Mouse (Mus musculus) CH12.LX (cell line): Measurements from ENCODE around the gene Gipr. TPM values are rescaled to one million over a fixed set of nuclear protein-coding genes. Genes with fewer than 3 reads are reported as not detected.

Experiments used
- DNase-seq: peaks from one replicate; pipeline ENCODE4 v3.0.0-alpha.2; 2013; ENCODE audit errors: extremely low read depth
- H3K27ac ChIP-seq: 2 replicates; pipeline ENCODE4 v1.5.1; 2012; ENCODE audit warnings: low read depth, mild to moderate bottlenecking, control low read depth, moderate library complexity; ENCODE audit not compliant: insufficient read depth
- H3K27me3 ChIP-seq: replicated peaks from 2 replicates; pipeline ENCODE3; 2012; ENCODE audit warnings: inconsistent platforms
- H3K36me3 ChIP-seq, 2 experiments: replicated peaks in 1 of 2; 2 replicates each; pipeline versions ENCODE3 to v1.6.1; 2012; ENCODE audit warnings: inconsistent platforms in 1 of 2, low read length in 1 of 2, mild to moderate bottlenecking in 1 of 2, mixed read lengths in 1 of 2, moderate library complexity in 1 of 2; ENCODE audit not compliant: control insufficient read depth in 1 of 2, insufficient read depth in 1 of 2
- H3K4me1 ChIP-seq, 2 experiments: 2 replicates each; pipeline ENCODE4 v1.6.1; 2012; ENCODE audit warnings: inconsistent platforms in 1 of 2, moderate library complexity in 1 of 2; ENCODE audit not compliant: insufficient read depth in 2 of 2, control insufficient read depth in 1 of 2
- H3K4me2 ChIP-seq: 2 replicates; pipeline ENCODE4 v1.6.1; 2012; ENCODE audit warnings: low read depth, mild to moderate bottlenecking, control low read depth; ENCODE audit not compliant: poor library complexity, insufficient read depth, severe bottlenecking
- H3K4me3 ChIP-seq, 3 experiments: fragments of 150-350 bp in 1 of 3; sonication (generic) in 1 of 3; replicated peaks in 1 of 3; 2 replicates each; pipeline versions ENCODE3 to v1.5.1; 2011 to 2012; ENCODE audit warnings: low read depth in 2 of 3, low read length in 2 of 3, mild to moderate bottlenecking in 2 of 3, moderate library complexity in 2 of 3, control low read depth in 1 of 3, improper control_type of control experiment in 1 of 3, inconsistent platforms in 1 of 3, mixed read lengths in 1 of 3; ENCODE audit not compliant: poor library complexity in 1 of 3
- H3K79me2 ChIP-seq: replicated peaks from 2 replicates; pipeline ENCODE4 v1.6.1; 2012; ENCODE audit warnings: mild to moderate bottlenecking, moderate library complexity; ENCODE audit not compliant: control insufficient read depth, poor library complexity, insufficient read depth, severe bottlenecking; ENCODE audit errors: extremely low read depth
- H3K9ac ChIP-seq: 2 replicates; pipeline ENCODE4 v1.6.1; 2012; ENCODE audit warnings: low read depth, mild to moderate bottlenecking, control low read depth, moderate library complexity; ENCODE audit not compliant: insufficient read depth
- H3K9me3 ChIP-seq: replicated peaks from 2 replicates; pipeline ENCODE3; 2012; ENCODE audit warnings: low read length, inconsistent platforms, mixed read lengths
- BHLHE40 ChIP-seq: IDR thresholded peaks from 2 replicates; pipeline ENCODE4 v1.6.1; 2011; ENCODE audit warnings: mild to moderate bottlenecking, low read depth, low read length, improper control_type of control experiment
- ETS1 ChIP-seq: conservative IDR thresholded peaks from 2 replicates; pipeline ENCODE4 v1.6.1; 2012; ENCODE audit warnings: low read depth, mild to moderate bottlenecking, inconsistent platforms, low read length, improper control_type of control experiment, moderate library complexity
- GABPA ChIP-seq: IDR thresholded peaks from 2 replicates; pipeline ENCODE4 v1.6.1; 2012; ENCODE audit warnings: low read depth, low read length, improper control_type of control experiment, inconsistent platforms; ENCODE audit not compliant: insufficient replicate concordance
- IRF4 ChIP-seq: IDR thresholded peaks from 2 replicates; pipeline ENCODE4 v1.6.1; 2014; ENCODE audit warnings: low read depth, mild to moderate bottlenecking, inconsistent platforms, low read length, improper control_type of control experiment
- MAFK ChIP-seq: IDR thresholded peaks from 2 replicates; pipeline ENCODE4 v1.6.1; 2011; ENCODE audit warnings: low read length, improper control_type of control experiment; ENCODE audit not compliant: insufficient replicate concordance
- MAX ChIP-seq: IDR thresholded peaks from 2 replicates; pipeline ENCODE4 v1.6.1; 2011; ENCODE audit warnings: low read length, improper control_type of control experiment
- MXI1 ChIP-seq: IDR thresholded peaks from 2 replicates; pipeline ENCODE4 v1.6.1; 2011; ENCODE audit warnings: mild to moderate bottlenecking, low read depth, low read length, improper control_type of control experiment
- MYC ChIP-seq: IDR thresholded peaks from 2 replicates; pipeline ENCODE4 v1.6.1; 2011; ENCODE audit warnings: low read depth, mild to moderate bottlenecking, improper control_type of control experiment, low read length
- NELFE ChIP-seq: IDR thresholded peaks from 2 replicates; pipeline ENCODE4 v1.6.1; 2011; ENCODE audit warnings: low read depth, low read length, improper control_type of control experiment
- POLR2AphosphoS2 ChIP-seq: IDR thresholded peaks from 2 replicates; pipeline ENCODE4 v1.6.1; 2011; ENCODE audit warnings: low read depth, low read length, improper control_type of control experiment
- SMC3 ChIP-seq: IDR thresholded peaks from 2 replicates; pipeline ENCODE4 v1.6.1; 2011; ENCODE audit warnings: low read depth, low read length, improper control_type of control experiment
- TBP ChIP-seq: conservative IDR thresholded peaks from 2 replicates; pipeline ENCODE4 v1.6.1; 2011; ENCODE audit warnings: low read depth, low read length, improper control_type of control experiment
- ZMIZ1 ChIP-seq: IDR thresholded peaks from 2 replicates; pipeline ENCODE4 v1.6.1; 2012; ENCODE audit warnings: low read depth, mild to moderate bottlenecking, inconsistent platforms, low read length, improper control_type of control experiment
- dilution Hi-C: fragments of 300-500 bp; cut with MboI; formaldehyde crosslinking; loops from 2 replicates; pipeline ENCODE4 v1.14.3; 2020; ENCODE audit warnings: low sequenced_read_pairs; ENCODE audit not compliant: extremely low pct_unique_long_range_greater_than_20kb, extremely low pct_ligation_motif_present
- in situ Hi-C: fragments of 300-500 bp; cut with MboI; formaldehyde crosslinking; loops from 3 replicates; pipeline ENCODE4 v1.14.3; 2019; ENCODE audit warnings: low sequenced_read_pairs, low pct_ligation_motif_present, low pct_unique_long_range_greater_than_20kb, mixed read lengths
- polyA plus RNA-seq: library from polyadenylated mRNA; unstranded; fragments of >175 nt; gene quantifications from 2 replicates; pipeline ENCODE4 v1.2.1, GENCODE M21; 2012; ENCODE audit warnings: low read depth; ENCODE audit not compliant: insufficient read length
- total RNA-seq, 2 experiments: library from RNA; depleted of rRNA; stranded (reverse); fragments of 300-350 nt in 1 of 2; fragments of >200 nt in 1 of 2; gene quantifications; 2 replicates each; pipeline ENCODE4 v1.2.3; 2012 to 2014

Gene Gipr
- total and polyA plus RNA-seq, 3 experiments = 0.04 to 0.11 TPM; not detected in 1

DNA sequence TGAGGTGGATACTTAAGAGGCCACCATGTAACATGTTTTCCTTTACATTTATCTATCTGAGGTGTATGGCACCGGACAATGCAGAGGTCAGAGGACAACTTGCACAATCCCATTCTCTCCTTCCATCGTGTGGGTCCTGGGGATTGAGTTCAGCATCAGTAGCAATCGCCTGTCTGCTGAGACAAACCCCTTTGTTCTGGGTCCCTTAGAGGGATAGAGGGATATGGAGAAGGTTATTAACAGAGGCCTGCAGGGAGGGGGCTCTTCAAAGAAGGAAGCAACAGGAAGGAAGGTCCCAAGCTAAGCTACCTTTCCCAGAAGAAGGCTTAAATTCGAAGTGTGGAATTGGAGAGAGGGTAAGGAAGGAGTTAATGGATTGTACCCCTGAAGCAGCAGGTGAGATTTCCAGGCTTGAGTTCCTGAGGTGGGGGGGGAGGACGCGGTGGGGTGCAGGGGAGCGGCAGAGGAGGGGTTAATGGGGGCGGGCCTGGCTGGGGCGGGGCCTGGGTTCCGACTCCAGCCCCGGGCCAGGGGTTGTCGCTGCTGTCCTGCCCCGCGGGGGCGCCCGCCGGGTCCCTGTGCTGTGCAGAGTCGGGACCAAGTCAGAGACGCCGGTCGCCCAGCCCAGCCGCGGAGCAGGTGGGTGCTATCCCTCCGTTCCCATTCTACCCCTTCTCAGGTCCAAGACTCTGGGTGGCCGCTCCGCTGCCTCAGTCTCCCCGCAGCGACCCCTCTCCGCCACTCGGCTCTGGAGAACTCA is 46.2 kb upstream of the Gipr start, which contains the start of gene Gpr4:
Gene Gpr4 (plus strand): TSS at position 543 of the 760 bp plus-strand sequence.
- no peak within 1 kb of the TSS for H3K4me3 ChIP-seq
- DNase-seq = no peak
- H3K4me1 ChIP-seq = peaks cover 3 to 7% of the 10 kb centered on the region in 2 experiments; a peak in 3 of 4 replicates
- no peak within 1 kb of the TSS for H3K27ac ChIP-seq
- no peaks in the 10 kb centered on the region for H3K27me3 ChIP-seq
- peaks cover 8% of the 10 kb centered on the region for H3K9me3 ChIP-seq
- H3K36me3 ChIP-seq = peaks cover 3 to 11% of the 10 kb centered on the region in 2 experiments
- TF ChIP-seq IRF4 (no peak), ETS1 (no peak), SMC3 (no peak), TBP (no peak), ZMIZ1 (no peak)
- H3K9ac ChIP-seq = no peak within 1 kb of the TSS
- no peak within 1 kb of the TSS for H3K4me2 ChIP-seq
- H3K79me2 ChIP-seq = no peaks in the 10 kb centered on the region
- dilution Hi-C loops = no loop called here
- in situ Hi-C loops = no loop called here

DNA sequence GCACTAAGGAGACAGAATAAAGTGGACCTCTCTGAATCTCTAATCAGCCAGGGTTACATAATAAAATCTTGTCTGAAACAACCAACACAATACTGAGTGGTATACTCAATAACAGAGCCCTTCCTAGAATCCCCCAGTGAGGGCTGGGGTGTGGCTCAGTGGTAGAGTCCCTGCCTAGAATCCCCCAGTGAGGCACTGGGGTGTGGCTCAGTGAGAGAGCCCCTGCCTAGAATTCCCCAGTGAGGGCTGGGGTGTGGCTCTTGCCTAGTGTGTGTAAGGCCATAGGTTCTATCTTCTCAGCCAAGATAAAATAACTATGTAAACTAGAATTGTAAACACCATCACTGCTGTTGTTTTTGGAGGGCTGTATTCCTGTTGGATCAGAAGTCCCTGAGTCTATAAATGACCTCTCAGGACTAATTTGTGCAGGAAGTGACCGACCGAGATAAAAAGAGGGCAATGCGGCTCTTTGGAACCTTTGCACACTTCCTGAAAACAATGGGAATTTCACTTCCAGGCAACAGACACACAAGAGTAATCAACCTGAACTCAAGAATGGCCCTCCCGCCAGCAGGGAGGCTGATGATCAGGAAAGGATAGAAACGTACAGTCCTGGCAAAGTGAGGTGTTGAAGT is 45.2 kb upstream of the Gipr start:
- no peaks in the 10 kb centered on the region for H3K79me2 ChIP-seq
- no peak overlapping the region for H3K9ac ChIP-seq
- peaks cover 8% of the 10 kb centered on the region for H3K9me3 ChIP-seq
- H3K36me3 ChIP-seq = peaks cover 7 to 17% of the 10 kb centered on the region in 2 experiments
- H3K27me3 ChIP-seq = no peaks in the 10 kb centered on the region
- dilution Hi-C loops = no loop called here
- H3K27ac ChIP-seq = no peak overlapping the region
- H3K4me1 ChIP-seq = peaks cover 3% of the 10 kb centered on the region in 2 experiments; a peak in 2 of 4 replicates
- H3K4me2 ChIP-seq = no peak overlapping the region
- DNase-seq = no peak
- in situ Hi-C loops = no loop called here
- H3K4me3 ChIP-seq = no peak overlapping the region
- TF ChIP-seq GABPA = no peak
- no peak for TF ChIP-seq NELFE
- no peak for TF ChIP-seq POLR2AphosphoS2
- TF ChIP-seq MAFK = no peak
- no peak for TF ChIP-seq MYC
- no peak for TF ChIP-seq MXI1
- TF ChIP-seq MAX = no peak
- no peak for TF ChIP-seq BHLHE40
